Comparison of ENCODE assay signal across 15 mouse cellular contexts in the genomic region with DNA sequence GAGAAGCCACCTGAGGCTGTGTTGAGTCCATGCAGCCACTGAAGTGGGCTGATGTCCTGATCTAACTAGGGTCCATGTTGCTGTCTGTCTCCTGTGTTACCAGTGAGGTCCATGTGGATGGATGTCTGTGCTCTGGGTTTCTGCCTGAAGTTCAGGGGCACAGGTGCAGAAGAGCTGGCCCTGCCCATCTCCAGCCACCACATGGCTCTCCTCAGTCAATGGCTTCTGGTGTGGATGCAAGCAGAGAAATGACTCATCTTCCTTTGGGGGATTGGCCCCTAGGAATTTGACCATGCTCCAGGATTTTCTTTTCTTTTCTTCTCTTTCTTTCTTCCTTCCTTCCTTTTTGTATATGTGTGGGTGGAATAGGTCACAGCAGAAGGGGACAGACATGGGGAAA.
"Had no signal": no experiment of that assay in that cellular context is flagged by ENCODE, and none has a peak within 500 bp of the region (broad histone marks: within the 10 kb centered on the region; RNA-seq: fewer than 3 reads in every experiment).

No protein-coding gene starts in this region.

- H3K36me3 ChIP-seq: midbrain, embryonic 13.5 days; midbrain, embryonic 15.5 days; neural tube, embryonic 13.5 days; neural tube, embryonic 15.5 days had no signal

- H3K27me3 ChIP-seq: midbrain, embryonic 13.5 days; midbrain, embryonic 15.5 days; neural tube, embryonic 13.5 days; neural tube, embryonic 15.5 days had no signal

- ATAC-seq: midbrain, embryonic 13.5 days; midbrain, embryonic 15.5 days had no signal

- DNase-seq: lung, adult 18-20 months; lung, embryonic 14.5 days; lung, postnatal 10 days; lung, postnatal 4 days; right cerebral cortex, postnatal 14 days; spleen, adult 18-20 months; thymus, adult 18-20 months; thymus, postnatal 14 days; thymus, postnatal 4 days had no signal

- H3K4me3 ChIP-seq: megakaryocyte, embryonic 14.5 days; midbrain, embryonic 13.5 days; midbrain, embryonic 15.5 days; neural tube, embryonic 13.5 days; neural tube, embryonic 15.5 days had no signal

- H3K4me2 ChIP-seq: lung, embryonic 14.5 days; midbrain, embryonic 11.5 days; midbrain, embryonic 13.5 days; midbrain, embryonic 15.5 days; neural tube, embryonic 13.5 days; neural tube, embryonic 15.5 days had no signal
